Mouse (Mus musculus): ENCODE measurements around the gene Gpd2.

GRCm38 (mm10) chr2:57304212-57304611 is 66.8 kb downstream of the Gpd2 start:
- no peak for TF ChIP-seq USF1 (IDR thresholded peaks at IDR 0.05; ENCODE audit: low read depth)
- no peak for TF ChIP-seq MAX (IDR thresholded peaks at IDR 0.05; ENCODE audit: low read depth)
- no peak for TF ChIP-seq CEBPB (IDR thresholded peaks at IDR 0.05; ENCODE audit: insufficient read depth, poor library complexity, severe bottlenecking)
